Mouse (Mus musculus) liver, embryonic 12.5 days (tissue): Measurements from ENCODE around the gene Gm10322. TPM values are rescaled to one million over a fixed set of nuclear protein-coding genes. Genes with fewer than 3 reads are reported as not detected.

ENCODE experiments used
- ATAC-seq: fragments of 200-750 bp; cut with Nextera tagmentation; 2 replicates; pipeline ENCODE4 v1.8.0; 2017; ENCODE audit warnings: moderate number of reproducible peaks, mild to moderate bottlenecking, moderate library complexity
- H3K27ac ChIP-seq: fragments of 300-500 bp; sonication (generic); 2 replicates; pipeline ENCODE4 v1.5.1; 2016; ENCODE audit warnings: mild to moderate bottlenecking
- H3K27me3 ChIP-seq: fragments of 300-500 bp; sonication (generic); replicated peaks from 2 replicates; pipeline ENCODE4 v1.6.1; 2016; ENCODE audit warnings: mild to moderate bottlenecking, moderate library complexity
- H3K36me3 ChIP-seq: fragments of 300-500 bp; sonication (generic); 2 replicates; pipeline ENCODE4 v1.6.1; 2016; ENCODE audit warnings: mild to moderate bottlenecking, moderate library complexity
- H3K4me1 ChIP-seq: fragments of 300-500 bp; sonication (generic); 2 replicates; pipeline ENCODE4 v1.6.1; 2016
- H3K4me2 ChIP-seq: fragments of 300-500 bp; sonication (generic); 2 replicates; pipeline ENCODE4 v1.6.1; 2016; ENCODE audit warnings: mild to moderate bottlenecking, moderate library complexity
- H3K4me3 ChIP-seq: fragments of 300-500 bp; sonication (generic); 2 replicates; pipeline ENCODE4 v1.5.1; 2016; ENCODE audit warnings: mild to moderate bottlenecking, moderate library complexity
- H3K9ac ChIP-seq: fragments of 300-500 bp; sonication (generic); 2 replicates; pipeline ENCODE4 v1.6.1; 2016; ENCODE audit warnings: mild to moderate bottlenecking, moderate library complexity
- H3K9me3 ChIP-seq: fragments of 300-500 bp; sonication (generic); replicated peaks from 2 replicates; pipeline ENCODE4 v1.6.1; 2016; ENCODE audit warnings: mild to moderate bottlenecking, moderate library complexity
- WGBS: fragments of 180-500 bp; shearing (Covaris S2); methylation state at CpG from one replicate; pipeline ENCODE4 v1.1.7; 2016; ENCODE audit not compliant: insufficient replicate concordance; 5-methylcytosine and 5-hydroxymethylcytosine counted together
- polyA plus RNA-seq: library from polyadenylated mRNA; unstranded; fragments of >200 nt; fragmentation: Nextera tagmentation; extraction: Ambion mirVana; gene quantifications from 2 replicates; pipeline ENCODE4 v1.2.1, GENCODE M21; 2016

Gene Gm10322
- not detected in 2 replicates for polyA plus RNA-seq

- no peaks in the 10 kb centered on the region; the same call in 1 of the 2 replicates for H3K27me3 ChIP-seq
- H3K4me1 ChIP-seq: peaks cover 30% of the 10 kb centered on the region
- H3K9me3 ChIP-seq: no peaks in the 10 kb centered on the region
- H3K36me3 ChIP-seq: no peaks in the 10 kb centered on the region
- peak; percentile 80 for ATAC-seq
- WGBS: under 1% methylated on average over 36 of the region's 51 CpGs
- H3K27ac ChIP-seq: peak within 1 kb of the TSS; percentile 84
- peak within 1 kb of the TSS; percentile 93 for H3K9ac ChIP-seq
- peak within 1 kb of the TSS; percentile 97 for H3K4me2 ChIP-seq
- H3K4me3 ChIP-seq: peak within 1 kb of the TSS; percentile 89
Observed at GRCm38 (mm10) chr10:59615981-59616520, at the start of gene Gm10322. Gene Gm10322 (plus strand): TSS chr10:59616063.

- WGBS: 75% methylated on average over 13 of the region's 13 CpGs
- Histone ChIP-seq H3K27ac (no peak overlapping the region), H3K4me1 (peaks cover 36% of the 10 kb centered on the region), H3K9ac (no peak overlapping the region), H3K4me3 (no peak overlapping the region), H3K36me3 (no peaks in the 10 kb centered on the region), H3K27me3 (no peaks in the 10 kb centered on the region), H3K9me3 (no peaks in the 10 kb centered on the region), H3K4me2 (no peak overlapping the region)
- no peak for ATAC-seq
Observed at GRCm38 (mm10) chr10:59566968-59567367, 48.9 kb upstream of the Gm10322 start.

- Histone ChIP-seq H3K27me3 (no peaks in the 10 kb centered on the region), H3K4me2 (no peak overlapping the region), H3K36me3 (0 out of 2 replicates have a peak, but pooled peaks cover 2% of the 10 kb centered on the region), H3K9me3 (no peaks in the 10 kb centered on the region), H3K27ac (no peak overlapping the region), H3K9ac (no peak overlapping the region), H3K4me1 (peaks cover 37% of the 10 kb centered on the region), H3K4me3 (no peak overlapping the region)
- 67% methylated on average over 10 of the region's 10 CpGs for WGBS
- no peak for ATAC-seq
Observed at GRCm38 (mm10) chr10:59568665-59569480, 47.0 kb upstream of the Gm10322 start.

- Histone ChIP-seq H3K4me3 (no peak overlapping the region), H3K36me3 (0 out of 2 replicates have a peak, but pooled peaks cover 2% of the 10 kb centered on the region), H3K27ac (no peak overlapping the region), H3K4me2 (no peak overlapping the region), H3K9me3 (0 out of 2 replicates have a peak, but pooled peaks cover 3% of the 10 kb centered on the region), H3K9ac (no peak overlapping the region), H3K27me3 (no peaks in the 10 kb centered on the region), H3K4me1 (peaks cover 40% of the 10 kb centered on the region)
- WGBS: 63% methylated on average over 1 of the region's 1 CpGs
- ATAC-seq: no peak
Observed at GRCm38 (mm10) chr10:59569481-59569869, 46.4 kb upstream of the Gm10322 start.

- Histone ChIP-seq H3K27me3 (no peaks in the 10 kb centered on the region), H3K4me2 (peak overlapping the region; percentile 42; the same call in 1 of the 2 replicates), H3K9me3 (0 out of 2 replicates have a peak, but pooled peaks cover 3% of the 10 kb centered on the region), H3K9ac (no peak overlapping the region), H3K4me3 (no peak overlapping the region), H3K27ac (0 out of 2 replicates have a peak overlapping the region, but pooled peaks have one; percentile 74), H3K4me1 (peaks cover 40% of the 10 kb centered on the region), H3K36me3 (0 out of 2 replicates have a peak, but pooled peaks cover 2% of the 10 kb centered on the region)
- no peak for ATAC-seq
- 48% methylated on average over 6 of the region's 6 CpGs for WGBS
Observed at GRCm38 (mm10) chr10:59570360-59570759, 45.5 kb upstream of the Gm10322 start.

GRCm38 (mm10) chr10:59570780-59571179 lies 45.1 kb upstream of the Gm10322 start:
- 13% methylated on average over 2 of the region's 2 CpGs for WGBS
- ATAC-seq: peak; percentile 62
- Histone ChIP-seq H3K27me3 (no peaks in the 10 kb centered on the region), H3K9ac (no peak overlapping the region), H3K4me2 (peak overlapping the region; percentile 42), H3K27ac (peak overlapping the region; percentile 74), H3K4me1 (peaks cover 41% of the 10 kb centered on the region), H3K9me3 (0 out of 2 replicates have a peak, but pooled peaks cover 3% of the 10 kb centered on the region), H3K36me3 (0 out of 2 replicates have a peak, but pooled peaks cover 2% of the 10 kb centered on the region), H3K4me3 (no peak overlapping the region)

GRCm38 (mm10) chr10:59571273-59571672 lies 44.6 kb upstream of the Gm10322 start:
- peaks cover 46% of the 10 kb centered on the region for H3K4me1 ChIP-seq
- H3K9me3 ChIP-seq: 0 out of 2 replicates have a peak, but pooled peaks cover 3% of the 10 kb centered on the region
- peak; percentile 80; the same call in 1 of the 2 replicates for ATAC-seq
- H3K4me2 ChIP-seq: peak overlapping the region; percentile 42
- WGBS: 22% methylated on average over 4 of the region's 4 CpGs
- H3K27me3 ChIP-seq: no peaks in the 10 kb centered on the region
- H3K4me3 ChIP-seq: no peak overlapping the region
- H3K9ac ChIP-seq: no peak overlapping the region
- peak overlapping the region; percentile 74 for H3K27ac ChIP-seq
- H3K36me3 ChIP-seq: 0 out of 2 replicates have a peak, but pooled peaks cover 2% of the 10 kb centered on the region

- Histone ChIP-seq H3K36me3 (0 out of 2 replicates have a peak, but pooled peaks cover 2% of the 10 kb centered on the region), H3K27me3 (no peaks in the 10 kb centered on the region), H3K4me1 (peaks cover 52% of the 10 kb centered on the region), H3K27ac (peak overlapping the region; percentile 74), H3K4me2 (no peak overlapping the region), H3K9me3 (0 out of 2 replicates have a peak, but pooled peaks cover 3% of the 10 kb centered on the region), H3K4me3 (no peak overlapping the region), H3K9ac (0 out of 2 replicates have a peak overlapping the region, but pooled peaks have one; percentile 28)
- ATAC-seq: no peak
- 69% methylated on average over 5 of the region's 5 CpGs for WGBS
Observed at GRCm38 (mm10) chr10:59571964-59572363, 43.9 kb upstream of the Gm10322 start.

- 0 out of 2 replicates have a peak, but pooled peaks cover 2% of the 10 kb centered on the region for H3K36me3 ChIP-seq
- peaks cover 51% of the 10 kb centered on the region for H3K4me1 ChIP-seq
- no peak overlapping the region for H3K9ac ChIP-seq
- H3K4me3 ChIP-seq: no peak overlapping the region
- no peak overlapping the region for H3K27ac ChIP-seq
- H3K27me3 ChIP-seq: no peaks in the 10 kb centered on the region
- no peak for ATAC-seq
- WGBS: 53% methylated on average over 5 of the region's 5 CpGs
- H3K4me2 ChIP-seq: no peak overlapping the region
- H3K9me3 ChIP-seq: 0 out of 2 replicates have a peak, but pooled peaks cover 3% of the 10 kb centered on the region
Observed at GRCm38 (mm10) chr10:59576305-59576704, 39.6 kb upstream of the Gm10322 start.

GRCm38 (mm10) chr10:59577871-59578801 lies 37.7 kb upstream of the Gm10322 start:
- Histone ChIP-seq H3K4me1 (peaks cover 56% of the 10 kb centered on the region), H3K4me2 (peak overlapping the region; percentile 60), H3K27ac (peak overlapping the region; percentile 75), H3K36me3 (peaks cover 10% of the 10 kb centered on the region), H3K9ac (peak overlapping the region; percentile 46; the same call in 1 of the 2 replicates), H3K27me3 (no peaks in the 10 kb centered on the region), H3K4me3 (peak overlapping the region; percentile 26), H3K9me3 (0 out of 2 replicates have a peak, but pooled peaks cover 3% of the 10 kb centered on the region)
- WGBS: 13% methylated on average over 12 of the region's 12 CpGs
- peak; percentile 71 for ATAC-seq

- no peak overlapping the region for H3K4me2 ChIP-seq
- H3K4me3 ChIP-seq: no peak overlapping the region
- H3K9ac ChIP-seq: no peak overlapping the region
- ATAC-seq: no peak
- H3K27me3 ChIP-seq: no peaks in the 10 kb centered on the region
- WGBS: 86% methylated on average over 3 of the region's 3 CpGs
- H3K36me3 ChIP-seq: peaks cover 12% of the 10 kb centered on the region
- H3K27ac ChIP-seq: no peak overlapping the region
- peaks cover 59% of the 10 kb centered on the region for H3K4me1 ChIP-seq
- H3K9me3 ChIP-seq: no peaks in the 10 kb centered on the region
Observed at GRCm38 (mm10) chr10:59579645-59580044, 36.2 kb upstream of the Gm10322 start.
